Mouse (Mus musculus): ENCODE results near the gene Fam192a. TPM values are rescaled to one million over a fixed set of nuclear protein-coding genes. Genes with fewer than 3 reads are reported as not detected.

Fam192a gene
- polyA plus RNA-seq, 1 experiment from 2014 or later, result 24.6 TPM

DNA sequence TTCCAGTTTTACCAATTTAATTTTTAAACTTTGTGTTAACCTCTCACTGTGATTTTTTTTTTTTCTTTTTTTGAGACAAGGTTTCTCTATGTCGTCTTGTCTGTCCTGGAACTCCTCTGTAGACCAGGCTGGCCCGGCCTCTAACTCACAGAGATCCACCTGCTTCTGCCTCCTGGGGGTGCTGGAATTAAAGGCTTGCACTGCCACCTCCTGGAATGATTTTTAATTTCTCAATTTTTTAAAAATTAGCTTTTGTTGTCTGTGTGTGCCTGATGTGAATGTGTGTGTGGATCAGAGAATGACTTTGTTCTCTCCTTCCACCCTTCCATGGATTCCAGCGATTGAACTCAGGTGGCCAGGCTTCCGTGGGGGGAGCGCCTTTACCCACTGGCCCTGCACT lies 5.3 kb upstream of the Fam192a start:
- peaks cover 2% of the 10 kb centered on the region for H3K4me1 ChIP-seq (ENCODE audit: control insufficient read depth, low read depth, low read length)
- H3K27me3 ChIP-seq (ENCODE audit: control insufficient read depth, insufficient read depth, low read depth, low read length), result no peaks in the 10 kb centered on the region
- H3K9ac ChIP-seq (ENCODE audit: low read depth, low read length), result no peak overlapping the region
- H3K4me3 ChIP-seq (ENCODE audit: low read depth, low read length), result no peak overlapping the region
- no peak overlapping the region for H3K27ac ChIP-seq (ENCODE audit: low read length)
- H3K9me3 ChIP-seq (replicated peaks; ENCODE audit: control insufficient read depth, low read length), result no peaks in the 10 kb centered on the region
- ATAC-seq (ENCODE audit: low read depth), result no peak
- no peak overlapping the region for H3K4me2 ChIP-seq (ENCODE audit: low read depth, low read length)
- no peaks in the 10 kb centered on the region for H3K36me3 ChIP-seq (ENCODE audit: control insufficient read depth, insufficient read depth)
- WGBS (ENCODE audit: insufficient replicate concordance), result 86% methylated on average over 5 of the region's 5 CpGs

DNA sequence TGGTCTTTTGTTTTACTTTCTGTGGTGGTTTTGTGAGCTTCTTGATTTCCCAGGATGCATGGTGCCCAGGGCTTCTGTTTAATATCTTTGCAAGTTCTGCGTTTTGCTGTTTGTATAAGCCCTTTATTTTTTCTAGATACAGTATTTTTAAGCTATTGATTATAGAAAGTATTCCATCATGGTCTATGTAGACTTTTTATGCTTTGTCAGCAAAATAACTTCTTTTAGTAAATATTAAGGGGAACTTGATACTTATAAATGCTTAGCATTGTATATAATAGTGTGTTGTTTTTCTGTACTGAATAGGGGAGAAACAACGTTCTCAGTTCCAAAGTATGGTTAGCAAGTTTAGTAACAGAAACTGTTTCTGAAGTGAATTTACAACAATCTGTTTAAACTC lies 2.2 kb upstream of the Fam192a start:
- no peaks in the 10 kb centered on the region for H3K27me3 ChIP-seq (ENCODE audit: control insufficient read depth, insufficient read depth, low read depth, low read length)
- no peaks in the 10 kb centered on the region for H3K9me3 ChIP-seq (replicated peaks; ENCODE audit: control insufficient read depth, low read length)
- H3K4me2 ChIP-seq (ENCODE audit: low read depth, low read length), result no peak overlapping the region
- peaks cover 11% of the 10 kb centered on the region for H3K4me1 ChIP-seq (ENCODE audit: control insufficient read depth, low read depth, low read length)
- H3K36me3 ChIP-seq (ENCODE audit: control insufficient read depth, insufficient read depth), result no peaks in the 10 kb centered on the region
- no peak overlapping the region for H3K4me3 ChIP-seq (ENCODE audit: low read depth, low read length)
- H3K27ac ChIP-seq (ENCODE audit: low read length), result no peak overlapping the region
- no peak overlapping the region for H3K9ac ChIP-seq (ENCODE audit: low read depth, low read length)
- no peak for ATAC-seq (ENCODE audit: low read depth)
- WGBS (ENCODE audit: insufficient replicate concordance), result 77% methylated on average over 2 of the region's 2 CpGs

DNA sequence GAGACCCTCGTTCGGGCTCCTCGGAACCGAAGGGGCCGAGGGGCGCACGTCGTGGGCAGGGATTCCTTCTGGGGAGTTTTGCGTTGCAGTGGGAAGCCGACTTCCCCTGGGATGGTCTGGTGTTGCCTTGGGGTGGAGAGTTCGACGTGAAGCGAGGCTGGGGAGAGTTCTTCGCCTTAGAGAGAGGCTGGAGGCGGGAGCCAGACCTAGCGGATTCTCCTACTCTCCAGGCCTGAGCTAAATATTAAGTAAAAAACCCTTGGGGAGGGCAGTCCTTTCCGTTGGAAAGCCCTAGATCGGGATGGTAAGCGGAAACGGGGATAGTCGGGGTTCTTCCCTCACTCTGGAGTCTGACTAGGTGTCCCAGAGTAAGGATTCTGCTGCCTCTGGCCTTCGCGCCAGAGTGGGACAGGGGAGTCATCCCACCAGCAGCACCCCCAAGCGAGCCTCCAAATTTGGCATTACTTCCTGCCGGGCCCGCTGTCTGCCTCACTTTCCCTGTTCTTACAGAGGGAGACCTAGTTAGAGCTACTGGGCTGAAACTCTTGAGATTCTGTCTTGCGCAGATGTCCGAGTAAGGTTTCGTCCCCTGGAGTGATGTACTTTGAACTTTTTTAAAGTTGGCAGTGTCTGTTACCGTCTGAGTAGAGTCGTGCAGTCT lies 804 bp upstream of the Fam192a start:
- peak overlapping the region; percentile 62 for H3K27ac ChIP-seq (ENCODE audit: low read length)
- H3K9me3 ChIP-seq (replicated peaks; ENCODE audit: control insufficient read depth, low read length), result no peaks in the 10 kb centered on the region
- no peak for ATAC-seq (ENCODE audit: low read depth)
- H3K4me2 ChIP-seq (ENCODE audit: low read depth, low read length), result peak overlapping the region; percentile 85
- H3K4me1 ChIP-seq (ENCODE audit: control insufficient read depth, low read depth, low read length), result peaks cover 11% of the 10 kb centered on the region
- H3K4me3 ChIP-seq (ENCODE audit: low read depth, low read length), result peak overlapping the region; percentile 100
- H3K36me3 ChIP-seq (ENCODE audit: control insufficient read depth, insufficient read depth), result no peaks in the 10 kb centered on the region
- WGBS (ENCODE audit: insufficient replicate concordance), result under 1% methylated on average over 31 of the region's 31 CpGs
- no peaks in the 10 kb centered on the region for H3K27me3 ChIP-seq (ENCODE audit: control insufficient read depth, insufficient read depth, low read depth, low read length)
- H3K9ac ChIP-seq (ENCODE audit: low read depth, low read length), result peak overlapping the region; percentile 81

DNA sequence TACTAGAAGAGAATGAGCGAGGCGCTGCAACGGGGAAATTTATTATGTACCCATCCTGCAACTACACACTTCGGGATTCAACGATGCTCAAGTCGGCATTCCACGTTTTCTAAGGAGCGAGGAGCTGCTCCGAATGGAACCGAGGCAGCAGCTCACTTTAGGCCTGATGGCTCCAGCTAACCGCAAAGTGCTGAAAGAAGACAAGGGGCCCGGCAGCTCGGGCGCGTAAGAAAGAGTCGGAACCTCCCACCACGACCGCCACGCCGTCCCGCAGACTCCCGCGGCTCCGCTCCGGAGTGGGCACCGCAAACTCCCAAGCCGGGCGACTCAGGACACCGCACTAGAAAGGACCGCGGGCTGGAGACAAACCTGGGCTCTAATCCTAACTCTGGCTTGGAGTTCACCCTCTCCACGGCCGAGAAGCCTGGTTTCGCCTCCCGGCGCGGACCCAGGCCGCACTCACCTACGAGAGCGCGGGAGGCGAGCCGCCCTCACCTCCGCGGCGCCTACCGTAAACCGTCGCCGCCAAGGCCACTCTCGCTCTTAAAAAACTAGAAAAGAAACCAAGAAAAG lies 677 bp downstream of the Fam192a start:
- H3K27me3 ChIP-seq (ENCODE audit: control insufficient read depth, insufficient read depth, low read depth, low read length), result no peaks in the 10 kb centered on the region
- H3K4me3 ChIP-seq (ENCODE audit: low read depth, low read length), result peak overlapping the region; percentile 100
- peak overlapping the region; percentile 91 for H3K4me2 ChIP-seq (ENCODE audit: low read depth, low read length)
- H3K9me3 ChIP-seq (replicated peaks; ENCODE audit: control insufficient read depth, low read length), result no peaks in the 10 kb centered on the region
- peak overlapping the region; percentile 90 for H3K27ac ChIP-seq (ENCODE audit: low read length)
- peak overlapping the region; percentile 95 for H3K9ac ChIP-seq (ENCODE audit: low read depth, low read length)
- WGBS (ENCODE audit: insufficient replicate concordance), result under 1% methylated on average over 51 of the region's 51 CpGs
- no peaks in the 10 kb centered on the region for H3K36me3 ChIP-seq (ENCODE audit: control insufficient read depth, insufficient read depth)
- ATAC-seq (ENCODE audit: low read depth), result no peak
- peaks cover 11% of the 10 kb centered on the region for H3K4me1 ChIP-seq (ENCODE audit: control insufficient read depth, low read depth, low read length)

DNA sequence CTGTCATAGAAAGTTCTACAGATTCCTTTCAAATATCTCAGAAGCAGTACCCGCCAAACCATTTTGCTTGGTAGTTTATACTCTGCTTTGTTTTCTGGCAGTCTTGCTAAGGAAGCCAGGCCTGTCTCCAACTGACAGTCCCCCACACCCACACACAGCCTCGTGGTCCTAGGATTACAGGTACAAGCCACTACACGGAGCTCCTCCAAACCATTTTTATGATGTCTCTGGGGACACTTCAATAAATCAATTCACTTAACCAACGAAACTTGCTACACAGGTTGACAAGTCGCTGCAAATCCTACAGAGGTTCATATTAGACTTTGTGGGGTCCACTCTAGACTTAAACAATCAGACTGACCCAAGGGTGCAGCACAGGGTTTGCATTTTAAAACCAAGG lies 1.3 kb downstream of the Fam192a start:
- 15% methylated on average over 5 of the region's 5 CpGs for WGBS (ENCODE audit: insufficient replicate concordance)
- ATAC-seq (ENCODE audit: low read depth), result no peak
- H3K27me3 ChIP-seq (ENCODE audit: control insufficient read depth, insufficient read depth, low read depth, low read length), result no peaks in the 10 kb centered on the region
- H3K4me1 ChIP-seq (ENCODE audit: control insufficient read depth, low read depth, low read length), result peaks cover 11% of the 10 kb centered on the region
- no peaks in the 10 kb centered on the region for H3K36me3 ChIP-seq (ENCODE audit: control insufficient read depth, insufficient read depth)
- H3K9ac ChIP-seq (ENCODE audit: low read depth, low read length), result peak overlapping the region; percentile 95
- H3K9me3 ChIP-seq (replicated peaks; ENCODE audit: control insufficient read depth, low read length), result no peaks in the 10 kb centered on the region
- peak overlapping the region; percentile 91 for H3K4me2 ChIP-seq (ENCODE audit: low read depth, low read length)
- H3K27ac ChIP-seq (ENCODE audit: low read length), result no peak overlapping the region; the same call in 1 of the 2 replicates
- H3K4me3 ChIP-seq (ENCODE audit: low read depth, low read length), result peak overlapping the region; percentile 100

DNA sequence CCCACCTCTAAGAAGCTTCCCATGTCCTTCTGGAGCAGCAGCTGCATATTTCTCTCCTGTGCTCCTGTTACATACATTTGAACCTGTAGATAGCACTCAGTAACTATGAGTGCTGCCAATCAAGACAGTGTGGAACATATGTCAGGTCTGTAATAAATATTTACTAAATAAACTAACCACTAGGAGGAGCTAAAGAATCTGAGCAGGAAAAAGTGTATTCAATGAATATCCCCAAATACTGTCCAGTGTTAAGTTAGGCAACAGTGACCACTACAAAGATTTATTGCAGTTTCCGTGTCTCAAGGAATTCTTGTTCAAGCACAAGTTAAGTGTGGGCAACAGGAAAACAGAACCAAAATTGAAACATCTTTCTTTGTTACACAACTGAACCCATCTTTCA lies 7.6 kb downstream of the Fam192a start:
- Histone ChIP-seq H3K9ac (ENCODE audit: low read depth, low read length) (no peak overlapping the region), H3K4me3 (ENCODE audit: low read depth, low read length) (no peak overlapping the region), H3K9me3 (replicated peaks; ENCODE audit: control insufficient read depth, low read length) (no peaks in the 10 kb centered on the region), H3K27ac (ENCODE audit: low read length) (no peak overlapping the region), H3K4me1 (ENCODE audit: control insufficient read depth, low read depth, low read length) (no peaks in the 10 kb centered on the region; the same call in 1 of the 2 replicates), H3K4me2 (ENCODE audit: low read depth, low read length) (no peak overlapping the region), H3K27me3 (ENCODE audit: control insufficient read depth, insufficient read depth, low read depth, low read length) (no peaks in the 10 kb centered on the region), H3K36me3 (ENCODE audit: control insufficient read depth, insufficient read depth) (no peaks in the 10 kb centered on the region; the same call in 1 of the 2 replicates)
- 0 out of 2 replicates have a peak, but pooled peaks have one; percentile 19 for ATAC-seq (ENCODE audit: low read depth)
- WGBS (ENCODE audit: insufficient replicate concordance), result 43% methylated on average over 1 of the region's 1 CpGs

DNA sequence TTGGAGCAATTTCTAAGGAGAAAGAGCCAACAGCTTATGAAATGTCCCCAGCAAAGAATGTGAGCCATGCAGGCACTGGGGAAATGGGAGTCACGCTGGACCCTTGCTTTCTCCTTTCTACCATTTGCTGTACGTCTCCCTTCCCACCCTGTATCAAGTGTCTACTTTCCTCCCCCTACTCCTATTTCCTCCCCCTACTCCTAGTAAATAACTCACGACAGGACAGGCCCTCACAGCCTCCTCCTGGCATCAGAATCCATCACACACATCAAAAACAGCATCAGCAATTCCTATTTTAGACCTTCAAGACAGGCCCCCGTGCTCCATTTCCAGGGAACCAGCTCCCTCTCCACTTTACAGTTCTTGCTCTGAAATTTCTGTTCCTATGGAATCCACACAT lies 10.1 kb downstream of the Fam192a start:
- no peak overlapping the region for H3K4me3 ChIP-seq (ENCODE audit: low read depth, low read length)
- H3K4me2 ChIP-seq (ENCODE audit: low read depth, low read length), result no peak overlapping the region
- peaks cover 12% of the 10 kb centered on the region for H3K36me3 ChIP-seq (ENCODE audit: control insufficient read depth, insufficient read depth)
- no peak overlapping the region for H3K9ac ChIP-seq (ENCODE audit: low read depth, low read length)
- H3K4me1 ChIP-seq (ENCODE audit: control insufficient read depth, low read depth, low read length), result no peaks in the 10 kb centered on the region
- H3K27me3 ChIP-seq (ENCODE audit: control insufficient read depth, insufficient read depth, low read depth, low read length), result no peaks in the 10 kb centered on the region
- H3K9me3 ChIP-seq (replicated peaks; ENCODE audit: control insufficient read depth, low read length), result no peaks in the 10 kb centered on the region
- WGBS (ENCODE audit: insufficient replicate concordance), result 78% methylated on average over 4 of the region's 4 CpGs
- no peak overlapping the region for H3K27ac ChIP-seq (ENCODE audit: low read length)
- no peak for ATAC-seq (ENCODE audit: low read depth)

DNA sequence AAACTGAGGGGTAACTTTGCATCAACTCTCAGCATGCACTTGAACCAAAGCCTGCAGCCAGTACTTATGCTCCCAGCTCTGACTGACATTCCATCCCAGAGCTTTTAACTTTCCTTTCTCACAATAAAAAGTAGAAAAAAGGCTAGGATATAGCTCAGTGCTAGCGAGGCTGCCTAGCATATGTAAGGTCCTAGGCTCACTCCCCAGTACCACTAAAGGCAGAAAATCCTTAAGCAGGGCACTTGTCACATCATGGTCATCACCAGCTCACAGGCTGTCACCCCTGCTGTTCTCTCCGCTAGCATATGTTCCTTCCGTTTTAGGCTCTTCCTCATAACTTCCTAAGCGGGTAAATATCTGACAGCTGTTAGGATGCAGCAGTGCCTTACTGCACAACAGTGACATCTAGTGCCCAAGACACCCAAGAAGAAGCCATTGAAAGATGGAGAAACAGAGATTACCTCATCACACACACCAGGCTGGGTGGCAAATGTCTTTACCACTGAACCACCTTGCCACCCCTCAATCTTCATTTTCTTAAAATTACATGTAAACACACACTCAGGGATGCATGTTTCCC lies 17.5 kb downstream of the Fam192a start:
- H3K9ac ChIP-seq (ENCODE audit: low read depth, low read length), result no peak overlapping the region
- peak; percentile 19; the same call in 1 of the 2 replicates for ATAC-seq (ENCODE audit: low read depth)
- H3K4me2 ChIP-seq (ENCODE audit: low read depth, low read length), result no peak overlapping the region
- 54% methylated on average over 4 of the region's 4 CpGs for WGBS (ENCODE audit: insufficient replicate concordance)
- H3K27me3 ChIP-seq (ENCODE audit: control insufficient read depth, insufficient read depth, low read depth, low read length), result no peaks in the 10 kb centered on the region
- no peak overlapping the region for H3K27ac ChIP-seq (ENCODE audit: low read length)
- H3K36me3 ChIP-seq (ENCODE audit: control insufficient read depth, insufficient read depth), result peaks cover 36% of the 10 kb centered on the region
- no peak overlapping the region for H3K4me3 ChIP-seq (ENCODE audit: low read depth, low read length)
- no peaks in the 10 kb centered on the region for H3K4me1 ChIP-seq (ENCODE audit: control insufficient read depth, low read depth, low read length)
- H3K9me3 ChIP-seq (replicated peaks; ENCODE audit: control insufficient read depth, low read length), result no peaks in the 10 kb centered on the region

DNA sequence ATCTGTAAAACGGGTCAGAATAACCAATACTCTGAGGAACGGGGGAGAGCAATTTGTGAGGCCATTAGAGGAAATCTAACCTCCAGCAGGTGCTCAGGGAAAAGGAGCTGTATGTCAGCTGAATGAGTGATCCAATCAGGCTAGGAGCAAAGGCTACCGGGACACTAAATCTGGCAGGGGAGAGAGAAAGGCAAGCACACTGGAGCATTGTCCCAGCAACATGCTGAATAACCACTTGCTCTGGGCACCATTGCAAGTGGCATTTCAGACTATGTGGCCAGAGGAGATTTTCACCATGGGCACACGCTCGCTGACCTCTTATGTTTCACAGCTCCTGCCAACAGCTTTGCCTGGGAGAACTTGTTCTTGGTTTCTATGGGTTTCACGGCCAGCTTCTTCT lies 19.2 kb downstream of the Fam192a start:
- Histone ChIP-seq H3K4me2 (ENCODE audit: low read depth, low read length) (no peak overlapping the region), H3K36me3 (ENCODE audit: control insufficient read depth, insufficient read depth) (peaks cover 38% of the 10 kb centered on the region), H3K9ac (ENCODE audit: low read depth, low read length) (no peak overlapping the region), H3K27me3 (ENCODE audit: control insufficient read depth, insufficient read depth, low read depth, low read length) (no peaks in the 10 kb centered on the region), H3K27ac (ENCODE audit: low read length) (no peak overlapping the region), H3K4me1 (ENCODE audit: control insufficient read depth, low read depth, low read length) (no peaks in the 10 kb centered on the region), H3K9me3 (replicated peaks; ENCODE audit: control insufficient read depth, low read length) (no peaks in the 10 kb centered on the region), H3K4me3 (ENCODE audit: low read depth, low read length) (no peak overlapping the region)
- 82% methylated on average over 6 of the region's 6 CpGs for WGBS (ENCODE audit: insufficient replicate concordance)
- ATAC-seq (ENCODE audit: low read depth), result no peak

All from liver, embryonic 16.5 days (tissue).